Mouse (Mus musculus): ENCODE results near the gene Myl6b.

- TF ChIP-seq CTCF (IDR thresholded peaks at IDR 0.05; ENCODE audit: control insufficient read depth, insufficient read depth, insufficient replicate concordance, low read depth, low read length): no peak
- no peak for TF ChIP-seq POLR2A (IDR thresholded peaks at IDR 0.05; ENCODE audit: control insufficient read depth, low read depth, low read length)
These were observed 46.4 kb upstream of the Myl6b start for GRCm38 (mm10) chr10:128544674-128545569.
